Comparison of ENCODE assay signal across 8 mouse cellular contexts in genomic region chr16:18686916-18687315, GRCm38 (mm10). TPM values are rescaled to one million over a fixed set of nuclear protein-coding genes. Genes with fewer than 3 reads are reported as not detected.
DNase-seq lines count a peak whose midpoint lies in the region; ATAC-seq and TF ChIP-seq lines count a peak whose summit lies in the region.

No protein-coding gene starts in this region.

- no peaks in the 10 kb centered on the region for H3K9me3 ChIP-seq in embryonic facial prominence, embryonic 13.5 days
- H3K9me3 ChIP-seq in kidney, embryonic 14.5 days (ENCODE audit: control insufficient read depth, low read length), result no peaks in the 10 kb centered on the region
- H3K9me3 ChIP-seq in limb, embryonic 14.5 days (ENCODE audit: control insufficient read depth, low read length), result no peaks in the 10 kb centered on the region
- no peaks in the 10 kb centered on the region for H3K9me3 ChIP-seq in midbrain, embryonic 16.5 days (replicated peaks; ENCODE audit: control insufficient read depth, low read length, poor library complexity, severe bottlenecking)

- no peaks in the 10 kb centered on the region for H3K36me3 ChIP-seq in embryonic facial prominence, embryonic 13.5 days
- no peaks in the 10 kb centered on the region for H3K36me3 ChIP-seq in kidney, embryonic 14.5 days (ENCODE audit: control insufficient read depth, insufficient read depth, low read length)
- H3K36me3 ChIP-seq in limb, embryonic 14.5 days (ENCODE audit: control insufficient read depth, insufficient read depth, low read length), result no peaks in the 10 kb centered on the region
- no peaks in the 10 kb centered on the region for H3K36me3 ChIP-seq in midbrain, embryonic 16.5 days (ENCODE audit: control insufficient read depth, insufficient read depth, low read length)

- WGBS in embryonic facial prominence, embryonic 13.5 days, result under 1% methylated on average over 17 of the region's 17 CpGs
- WGBS in kidney, embryonic 14.5 days, result under 1% methylated on average over 17 of the region's 17 CpGs
- WGBS in limb, embryonic 14.5 days, result under 1% methylated on average over 17 of the region's 17 CpGs
- under 1% methylated on average over 17 of the region's 17 CpGs for WGBS in midbrain, embryonic 16.5 days

- peak overlapping the region; percentile 60; the same call in 1 of the 2 replicates for H3K9ac ChIP-seq in embryonic facial prominence, embryonic 13.5 days
- no peak overlapping the region for H3K9ac ChIP-seq in kidney, embryonic 14.5 days (ENCODE audit: low read depth, low read length)
- peak overlapping the region; percentile 50 for H3K9ac ChIP-seq in limb, embryonic 14.5 days (ENCODE audit: low read depth, low read length, severe bottlenecking)
- peak overlapping the region; percentile 58 for H3K9ac ChIP-seq in midbrain, embryonic 16.5 days (ENCODE audit: low read depth, low read length)

- peak; percentile 83 for ATAC-seq in embryonic facial prominence, embryonic 13.5 days (ENCODE audit: insufficient number of reproducible peaks, insufficient read depth, low FRiP score, low TSS enrichment, low read depth)
- peak; percentile 94 for ATAC-seq in kidney, embryonic 14.5 days (ENCODE audit: low FRiP score, low TSS enrichment)
- ATAC-seq in limb, embryonic 14.5 days (ENCODE audit: low FRiP score, low read depth), result peak; percentile 87
- ATAC-seq in midbrain, embryonic 16.5 days, result peak; percentile 93

- DNase-seq in 3T3-L1 (ENCODE audit: low read depth, low spot score), result peak; percentile 97
- DNase-seq in adrenal gland, postnatal 36 days, result peak; percentile 95
- peak; percentile 90 to 93 for DNase-seq in heart, adult 9 months (ENCODE audit: low spot score in 2 of 2)
- peak; percentile 78 for DNase-seq in limb, embryonic 14.5 days (ENCODE audit: low spot score)
- peak; percentile 10 to 63 for DNase-seq in spleen, postnatal 10 days (ENCODE audit: low spot score in 2 of 2)

- H3K4me3 ChIP-seq in embryonic facial prominence, embryonic 13.5 days, result peak overlapping the region; percentile 33
- peak overlapping the region; percentile 0; the same call in 1 of the 2 replicates for H3K4me3 ChIP-seq in kidney, embryonic 14.5 days (ENCODE audit: low read length)
- peak overlapping the region; percentile 24 for H3K4me3 ChIP-seq in limb, embryonic 14.5 days (replicated peaks; ENCODE audit: low read length)
- peak overlapping the region; percentile 27 for H3K4me3 ChIP-seq in midbrain, embryonic 16.5 days (ENCODE audit: low read depth, low read length)

- H3K4me2 ChIP-seq in embryonic facial prominence, embryonic 13.5 days, result peak overlapping the region; percentile 65
- peak overlapping the region; percentile 31 for H3K4me2 ChIP-seq in kidney, embryonic 14.5 days (replicated peaks; ENCODE audit: low read depth, low read length)
- peak overlapping the region; percentile 52 for H3K4me2 ChIP-seq in limb, embryonic 14.5 days (replicated peaks; ENCODE audit: low read depth, low read length, severe bottlenecking)
- H3K4me2 ChIP-seq in midbrain, embryonic 16.5 days (ENCODE audit: low read length), result peak overlapping the region; percentile 58

- TF ChIP-seq POLR2A in limb, embryonic 14.5 days (IDR thresholded peaks at IDR 0.05; ENCODE audit: borderline replicate concordance, extremely low read depth, insufficient read depth, insufficient read length), result peak; percentile 26; the same call in 1 of the 2 replicates

- no peaks in the 10 kb centered on the region for H3K27me3 ChIP-seq in embryonic facial prominence, embryonic 13.5 days
- no peaks in the 10 kb centered on the region for H3K27me3 ChIP-seq in kidney, embryonic 14.5 days (ENCODE audit: control insufficient read depth, insufficient read depth, low read length)
- H3K27me3 ChIP-seq in limb, embryonic 14.5 days (ENCODE audit: control insufficient read depth, insufficient read depth, low read length), result no peaks in the 10 kb centered on the region
- no peaks in the 10 kb centered on the region for H3K27me3 ChIP-seq in midbrain, embryonic 16.5 days (ENCODE audit: control insufficient read depth, insufficient read depth, low read depth, low read length)

- peak overlapping the region; percentile 81 for H3K27ac ChIP-seq in embryonic facial prominence, embryonic 13.5 days
- peak overlapping the region; percentile 27; the same call in 1 of the 2 replicates for H3K27ac ChIP-seq in kidney, embryonic 14.5 days (ENCODE audit: low read depth, low read length)
- peak overlapping the region; percentile 50; the same call in 1 of the 2 replicates for H3K27ac ChIP-seq in limb, embryonic 14.5 days (replicated peaks; ENCODE audit: low read depth, low read length)
- H3K27ac ChIP-seq in midbrain, embryonic 16.5 days (ENCODE audit: low read length), result 0 out of 2 replicates have a peak overlapping the region, but pooled peaks have one; percentile 11

- peaks cover 17% of the 10 kb centered on the region for H3K4me1 ChIP-seq in embryonic facial prominence, embryonic 13.5 days
- H3K4me1 ChIP-seq in kidney, embryonic 14.5 days (ENCODE audit: control insufficient read depth, insufficient read depth, low read length), result peaks cover 16% of the 10 kb centered on the region; the same call in 1 of the 2 replicates
- peaks cover 9% of the 10 kb centered on the region for H3K4me1 ChIP-seq in limb, embryonic 14.5 days (ENCODE audit: control insufficient read depth, insufficient read depth, low read length)
- peaks cover 7% of the 10 kb centered on the region for H3K4me1 ChIP-seq in midbrain, embryonic 16.5 days (ENCODE audit: control insufficient read depth, insufficient read depth, low read length)

RNA-seq across cellular contexts. Expression of gene Sept5, which starts 57.2 kb away (rescaled TPM):
- 10 to 100 TPM in 1 of 2 experiments, 1 to 10 TPM in 1; 9.6 to 10.9 TPM for total RNA-seq in adrenal gland, postnatal 36 days (2021)
- polyA plus RNA-seq in embryonic facial prominence, embryonic 13.5 days (2015; fragmentation: Nextera tagmentation; extraction: Ambion mirVana), result 39.7 and 45.9 TPM in 2 replicates
- 12.2 and 14.2 TPM in 2 replicates for polyA plus RNA-seq in kidney, embryonic 14.5 days (2014; fragmentation: Nextera tagmentation; extraction: Ambion mirVana)
- polyA plus RNA-seq in limb, embryonic 14.5 days (2012; rRNA removed), result 94.5 and 97.4 TPM in 2 replicates
- polyA plus RNA-seq in limb, embryonic 14.5 days (2014; fragmentation: Nextera tagmentation; extraction: Ambion mirVana), result 43.4 and 44.0 TPM in 2 replicates
- polyA plus RNA-seq in midbrain, embryonic 16.5 days (2015; fragmentation: Nextera tagmentation; extraction: Ambion mirVana), result 240 and 262 TPM in 2 replicates

Comparison
In these comparisons a context has a peak if more than half of its experiments do, and no peak if none do; other contexts are left out.
1. Peak in every context shown above with its lines: DNase-seq, ATAC-seq, H3K4me3 ChIP-seq and H3K27ac ChIP-seq.
2. DNase-seq: peak in every context shown above with its lines; median percentile 97 in 3T3-L1; 95 in adrenal gland, postnatal 36 days; 92 in heart, adult 9 months; 78 in limb, embryonic 14.5 days; 36 in spleen, postnatal 10 days.
3. H3K27ac ChIP-seq: peak in every context shown above with its lines; median percentile 81 in embryonic facial prominence, embryonic 13.5 days; 50 in limb, embryonic 14.5 days; 27 in kidney, embryonic 14.5 days; 11 in midbrain, embryonic 16.5 days.